Mouse (Mus musculus) large intestine, adult 2 months (tissue): ENCODE measurements around the gene Akap7. TPM values are rescaled to one million over a fixed set of nuclear protein-coding genes. Genes with fewer than 3 reads are reported as not detected.

ENCODE experiments used
- DNase-seq: peaks from one replicate; pipeline ENCODE4 v3.0.0-alpha.2; 2012; ENCODE audit warnings: low read depth, low spot score
- whole genome bisulfite sequencing: fragments of 180-500 bp; shearing (Covaris S2); methylation state at CpG from one replicate; pipeline ENCODE4 v1.1.7; 2018; 5-methylcytosine and 5-hydroxymethylcytosine counted together
- polyA plus RNA-seq: library from polyadenylated mRNA; depleted of rRNA; stranded (reverse); fragments of >200 nt; gene quantifications from 2 replicates; pipeline ENCODE4 v1.2.3, GENCODE M21; 2012; rRNA removed

The Akap7 gene
- polyA plus RNA-seq: 10.4 and 14.8 TPM in 2 replicates

GRCm38 (mm10) chr10:25307770-25308169 is at the start of gene Akap7:
TSS of gene Akap7 (minus strand) at chr10:25307870.
- no peak for DNase-seq
- WGBS: 91% methylated on average over 9 of the region's 9 CpGs

GRCm38 (mm10) chr10:25354390-25354789 is 46.7 kb upstream of the Akap7 start:
- 78% methylated on average over 7 of the region's 7 CpGs for WGBS
- no peak for DNase-seq

- DNase-seq: no peak
- WGBS: 91% methylated on average over 3 of the region's 3 CpGs
Measured at GRCm38 (mm10) chr10:25353941-25354340, 46.3 kb upstream of the Akap7 start.

DNA sequence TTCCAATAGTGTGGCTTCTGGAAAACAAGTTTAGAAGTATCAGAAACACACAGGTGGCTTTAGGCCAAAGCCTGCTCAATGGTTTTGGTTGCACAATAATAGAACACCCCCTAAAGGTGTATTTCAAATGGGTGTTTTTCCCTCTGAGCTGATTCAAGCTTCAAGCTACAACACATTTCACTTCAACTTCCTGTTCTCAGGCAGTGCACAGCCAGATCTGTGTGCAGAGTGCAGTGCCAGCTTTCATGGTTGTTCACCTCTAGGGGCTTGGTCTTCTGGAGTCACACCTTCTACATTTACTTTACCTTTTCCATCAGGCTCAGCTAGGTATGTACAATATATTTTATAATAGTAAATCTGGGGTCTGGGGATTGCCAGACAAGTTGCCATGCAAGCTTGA is 35.1 kb upstream of the Akap7 start:
- DNase-seq: no peak

- DNase-seq: no peak
- 90% methylated on average over 5 of the region's 5 CpGs for WGBS
Measured at GRCm38 (mm10) chr10:25340675-25341074, 33.0 kb upstream of the Akap7 start.

- 38% methylated on average over 4 of the region's 4 CpGs for WGBS
- no peak for DNase-seq
Measured at GRCm38 (mm10) chr10:25333390-25334079, 25.9 kb upstream of the Akap7 start.

DNA sequence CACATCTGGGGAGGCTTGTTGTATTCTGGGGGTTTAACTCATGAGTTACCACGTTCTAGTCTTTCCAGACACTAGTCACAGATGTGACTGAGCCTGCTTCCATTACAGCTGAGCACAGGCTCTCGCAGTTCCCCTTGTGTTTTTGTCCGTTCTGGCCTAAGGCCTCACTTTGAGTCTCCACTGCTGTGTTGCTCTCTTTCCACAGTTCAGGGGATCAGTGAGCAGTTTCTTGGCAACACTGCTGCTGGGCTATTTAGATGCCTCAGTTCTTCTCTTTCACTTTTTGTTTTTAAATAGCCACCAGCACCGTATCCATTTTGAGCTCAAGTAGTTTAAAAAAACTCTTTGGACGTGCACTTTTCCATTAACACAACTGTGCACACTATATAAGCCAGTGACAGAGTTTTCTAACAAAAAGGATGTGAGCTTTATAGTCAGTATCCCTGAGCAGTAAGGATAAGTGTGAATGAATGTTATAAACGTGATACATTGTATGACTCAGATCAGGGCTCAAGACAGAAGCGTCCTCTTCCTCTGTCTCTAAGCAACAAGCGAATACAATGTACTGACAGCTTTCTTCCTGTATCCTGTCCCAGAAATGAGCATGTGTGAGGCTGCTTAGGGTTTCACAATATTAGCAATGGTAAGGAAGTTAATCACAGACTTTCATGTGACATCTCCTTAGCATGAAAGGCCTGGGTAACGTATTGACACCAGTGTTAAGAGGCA is 23.8 kb upstream of the Akap7 start:
- DNase-seq: no peak
- WGBS: 48% methylated on average over 9 of the region's 9 CpGs

- no peak for DNase-seq
- 89% methylated on average over 7 of the region's 7 CpGs for WGBS
Measured at GRCm38 (mm10) chr10:25330094-25330493, 22.4 kb upstream of the Akap7 start.

DNA sequence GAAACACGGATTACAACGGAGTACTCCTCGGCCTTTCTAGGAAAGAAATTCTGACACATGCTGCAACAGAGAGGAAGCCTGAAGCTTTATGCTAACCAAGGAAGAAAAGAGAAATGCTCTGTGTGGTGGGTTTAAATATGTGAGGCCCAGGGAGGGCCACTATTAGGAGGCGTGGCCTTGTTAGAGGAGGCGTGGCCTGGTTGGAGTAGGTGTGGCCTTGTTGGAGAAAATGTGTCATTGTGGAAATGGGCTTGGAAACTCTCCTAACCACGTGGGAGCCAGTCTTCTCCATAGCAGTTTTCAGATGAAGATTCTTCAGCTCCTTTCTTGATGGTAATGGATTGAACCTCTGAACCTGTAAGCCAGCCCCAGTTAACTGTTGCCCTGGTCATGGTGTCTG is 19.8 kb upstream of the Akap7 start:
- DNase-seq: no peak
- 81% methylated on average over 6 of the region's 6 CpGs for WGBS

GRCm38 (mm10) chr10:25325690-25326089 is 18.0 kb upstream of the Akap7 start:
- WGBS: 64% methylated on average over 4 of the region's 4 CpGs

GRCm38 (mm10) chr10:25321198-25321597 is 13.5 kb upstream of the Akap7 start:
- 86% methylated on average over 4 of the region's 4 CpGs for WGBS
- no peak for DNase-seq

More at GRCm38 (mm10) chr10:25325690-25326089, 18.0 kb upstream of the Akap7 start:
- no peak for DNase-seq

DNA sequence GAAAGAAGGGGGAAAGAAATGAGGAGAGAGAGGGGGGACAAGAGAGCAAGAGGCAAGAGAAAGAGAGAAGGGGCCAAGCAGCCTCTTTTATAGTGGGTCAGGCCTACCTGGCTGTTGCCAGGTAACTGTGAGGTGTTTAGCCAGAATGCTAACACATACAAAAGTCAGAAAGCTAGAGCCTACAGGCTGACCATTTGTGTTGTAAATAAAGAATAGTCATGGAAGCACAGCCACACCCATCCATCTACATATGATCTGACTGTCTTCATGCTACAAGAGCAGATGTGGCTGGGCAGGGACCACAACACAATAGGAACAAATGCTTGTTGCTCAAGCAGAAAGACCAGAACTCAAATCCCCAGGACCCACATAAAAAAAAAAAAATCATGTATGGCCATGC is 11.9 kb upstream of the Akap7 start:
- no peak for DNase-seq

GRCm38 (mm10) chr10:25318405-25318804 is 10.7 kb upstream of the Akap7 start:
- WGBS: 76% methylated on average over 5 of the region's 5 CpGs
- no peak for DNase-seq

GRCm38 (mm10) chr10:25317665-25318064 is 10.0 kb upstream of the Akap7 start:
- no peak for DNase-seq

- peak; percentile 63 for DNase-seq
- WGBS: 21% methylated on average over 17 of the region's 17 CpGs
Measured at GRCm38 (mm10) chr10:25313856-25314584, 6.3 kb upstream of the Akap7 start.

DNA sequence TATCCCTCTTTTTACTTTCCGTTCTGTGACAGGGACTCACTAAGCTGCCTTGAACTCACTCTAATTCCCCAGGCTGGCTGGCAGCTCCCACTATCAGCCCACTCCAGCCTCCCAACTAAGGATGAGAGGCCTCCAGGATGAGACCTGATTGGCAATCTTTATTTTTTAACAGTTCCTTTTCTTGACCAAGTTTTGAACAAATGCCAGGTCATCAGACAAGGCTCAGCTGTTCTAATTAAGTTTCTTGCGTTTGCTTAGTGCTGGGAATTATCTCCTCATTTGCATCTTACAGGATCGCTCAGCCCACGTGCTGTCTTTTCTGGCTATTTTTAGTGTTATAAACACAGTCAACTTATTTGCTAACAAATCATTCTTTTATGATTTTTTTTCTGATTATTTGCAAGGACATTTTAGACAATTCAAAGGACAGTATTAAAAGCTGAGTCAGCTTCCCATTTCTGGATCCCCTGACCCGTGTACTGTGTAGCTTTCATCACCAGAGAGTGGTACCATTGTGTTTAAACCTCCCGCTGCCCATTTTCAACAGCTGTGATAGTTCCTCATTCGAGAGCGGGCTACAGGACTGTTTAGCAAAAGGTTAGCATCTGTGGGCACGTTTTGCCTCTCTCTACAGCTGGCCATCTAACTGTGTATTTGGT is 4.0 kb upstream of the Akap7 start:
- no peak for DNase-seq

GRCm38 (mm10) chr10:25310736-25311135 is 3.1 kb upstream of the Akap7 start:
- DNase-seq: no peak
- 93% methylated on average over 4 of the region's 4 CpGs for WGBS

More for the DNA sequence above, 4.0 kb upstream of the Akap7 start:
- WGBS: 71% methylated on average over 9 of the region's 9 CpGs

DNA sequence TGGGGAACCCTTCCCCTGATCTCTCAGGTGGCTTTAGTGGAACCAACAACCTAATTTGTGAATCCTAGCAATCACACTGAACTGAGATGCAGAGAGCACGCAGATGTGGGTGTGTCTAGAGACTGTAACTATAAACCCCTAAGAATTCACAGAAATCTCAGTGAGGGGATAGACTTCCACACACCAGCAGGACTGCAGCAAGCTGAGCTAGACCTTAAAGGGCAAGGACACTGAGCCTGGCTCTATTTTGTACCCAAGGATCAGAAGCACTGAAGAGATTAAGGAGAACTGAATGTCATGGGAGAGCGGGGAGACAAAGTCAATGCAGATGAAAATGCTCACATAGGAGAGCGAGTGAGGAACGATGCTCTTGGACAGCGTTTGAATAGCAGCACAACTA is 2.3 kb upstream of the Akap7 start:
- 89% methylated on average over 5 of the region's 5 CpGs for WGBS
- DNase-seq: no peak

GRCm38 (mm10) chr10:25305146-25305545 is 2.5 kb downstream of the Akap7 start:
- WGBS: 74% methylated on average over 6 of the region's 6 CpGs

DNA sequence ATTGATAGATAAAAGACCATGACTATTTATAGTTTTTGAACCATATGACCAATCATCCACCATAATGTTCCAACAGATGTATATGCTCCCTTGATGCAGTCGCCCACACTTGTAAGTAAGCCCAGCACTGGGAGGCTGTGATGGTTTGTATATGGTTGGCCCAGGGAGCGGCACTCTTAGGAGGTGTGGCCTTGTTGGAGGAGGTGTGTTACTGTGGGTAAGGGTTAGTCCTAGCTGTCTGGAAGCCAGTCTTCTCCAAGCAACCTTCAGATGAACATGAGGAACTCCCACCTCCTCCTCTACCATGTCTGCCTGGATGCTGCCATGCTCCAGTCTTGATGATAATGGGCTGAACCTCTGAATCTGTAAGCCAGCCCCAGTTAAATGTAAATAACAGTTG is 3.1 kb downstream of the Akap7 start:
- WGBS: 88% methylated on average over 2 of the region's 2 CpGs
- DNase-seq: no peak

More at GRCm38 (mm10) chr10:25305146-25305545, 2.5 kb downstream of the Akap7 start:
- DNase-seq: no peak
